Mouse (Mus musculus) kidney, postnatal 0 days (tissue): ENCODE data around the gene Atg13. TPM values are rescaled to one million over a fixed set of nuclear protein-coding genes. Genes with fewer than 3 reads are reported as not detected.
A peak's percentile ranks its signal among the peaks of the same experiment; 100 is the strongest.

Experiments used
- ATAC-seq: fragments of 200-750 bp; cut with Nextera tagmentation; replicated peaks from 2 replicates; pipeline ENCODE4 v1.8.0; 2017; ENCODE audit warnings: low read depth, moderate number of reproducible peaks, moderate TSS enrichment, moderate library complexity; ENCODE audit not compliant: low FRiP score
- DNase-seq: peaks from one replicate; pipeline ENCODE4 v3.0.0-alpha.2; 2016; ENCODE audit warnings: low spot score
- H3K27ac ChIP-seq: fragments of 300-500 bp; sonication (generic); 2 replicates; pipeline ENCODE4 v1.5.1; 2014; ENCODE audit warnings: mild to moderate bottlenecking
- H3K27me3 ChIP-seq: fragments of 300-500 bp; sonication (generic); 2 replicates; pipeline ENCODE4 v1.6.1; 2014; ENCODE audit warnings: low read length, mixed read lengths; ENCODE audit not compliant: insufficient read depth
- H3K36me3 ChIP-seq: fragments of 300-500 bp; sonication (generic); 2 replicates; pipeline ENCODE4 v1.6.1; 2014; ENCODE audit warnings: low read length, mixed read lengths; ENCODE audit not compliant: insufficient read depth
- H3K4me1 ChIP-seq: fragments of 300-500 bp; sonication (generic); replicated peaks from 2 replicates; pipeline ENCODE4 v1.6.1; 2014; ENCODE audit warnings: antibody characterized with exemption, low read length, mixed read lengths; ENCODE audit not compliant: insufficient read depth
- H3K4me2 ChIP-seq: fragments of 300-500 bp; sonication (generic); 2 replicates; pipeline ENCODE4 v1.6.1; 2014; ENCODE audit warnings: mild to moderate bottlenecking, low read length, moderate library complexity, mixed read lengths
- H3K4me3 ChIP-seq: fragments of 300-500 bp; sonication (generic); replicated peaks from 2 replicates; pipeline ENCODE4 v1.5.1; 2014; ENCODE audit warnings: low read depth, low read length
- H3K9ac ChIP-seq: fragments of 300-500 bp; sonication (generic); 2 replicates; pipeline ENCODE4 v1.6.1; 2014; ENCODE audit warnings: low read depth, low read length
- H3K9me3 ChIP-seq: fragments of 300-500 bp; sonication (generic); replicated peaks from 2 replicates; pipeline ENCODE4 v1.6.1; 2016; ENCODE audit warnings: low read length, inconsistent platforms, mixed read lengths
- CTCF ChIP-seq: IDR thresholded peaks from 2 replicates; pipeline ENCODE4 v1.5.1; 2016; ENCODE audit warnings: antibody characterized with exemption, low read depth, mild to moderate bottlenecking, moderate library complexity
- WGBS: fragments of 180-500 bp; shearing (Covaris S2); extraction: QIAGEN DNeasy Blood & Tissue Kit; methylation state at CpG from one replicate; pipeline ENCODE4 v1.1.7; 2014; 5-methylcytosine and 5-hydroxymethylcytosine counted together
- polyA plus RNA-seq: library from polyadenylated mRNA; unstranded; fragments of >200 nt; fragmentation: Nextera tagmentation; extraction: Ambion mirVana; gene quantifications from 2 replicates; pipeline ENCODE4 v1.2.1, GENCODE M21; 2015

Gene Atg13
- polyA plus RNA-seq, 1 experiment from 2014 or later: 20.8 TPM

- Histone ChIP-seq H3K4me1 (no peaks in the 10 kb centered on the region; the same call in 1 of the 2 replicates), H3K9ac (no peak overlapping the region), H3K4me2 (no peak overlapping the region), H3K36me3 (peaks cover 44% of the 10 kb centered on the region), H3K27me3 (no peaks in the 10 kb centered on the region), H3K4me3 (no peak overlapping the region), H3K9me3 (no peaks in the 10 kb centered on the region), H3K27ac (peak overlapping the region; percentile 42; the same call in 1 of the 2 replicates)
- ATAC-seq (no peak), DNase-seq (no peak)
- WGBS: 46% methylated on average over 2 of the region's 2 CpGs
- TF ChIP-seq CTCF: no peak
Measured at GRCm38 (mm10) chr2:91676420-91676819, 34.0 kb downstream of the Atg13 start.

GRCm38 (mm10) chr2:91674895-91675294 lies 35.5 kb downstream of the Atg13 start:
- DNase-seq (no peak), ATAC-seq (no peak)
- no peaks in the 10 kb centered on the region for H3K9me3 ChIP-seq
- no peaks in the 10 kb centered on the region for H3K27me3 ChIP-seq
- H3K36me3 ChIP-seq: peaks cover 47% of the 10 kb centered on the region
- H3K9ac ChIP-seq: no peak overlapping the region
- H3K4me1 ChIP-seq: no peaks in the 10 kb centered on the region; the same call in 1 of the 2 replicates
- no peak overlapping the region for H3K4me3 ChIP-seq
- no peak overlapping the region for H3K27ac ChIP-seq
- 85% methylated on average over 5 of the region's 5 CpGs for WGBS
- no peak for TF ChIP-seq CTCF
- H3K4me2 ChIP-seq: no peak overlapping the region

GRCm38 (mm10) chr2:91673587-91673986 lies 36.8 kb downstream of the Atg13 start:
- no peak for DNase-seq
- Histone ChIP-seq H3K9me3 (no peaks in the 10 kb centered on the region), H3K4me1 (no peaks in the 10 kb centered on the region; the same call in 1 of the 2 replicates), H3K4me2 (no peak overlapping the region), H3K9ac (no peak overlapping the region), H3K27me3 (no peaks in the 10 kb centered on the region), H3K27ac (no peak overlapping the region), H3K4me3 (no peak overlapping the region), H3K36me3 (peaks cover 56% of the 10 kb centered on the region)
- WGBS: 93% methylated on average over 2 of the region's 2 CpGs
- no peak for ATAC-seq
- no peak for TF ChIP-seq CTCF

- Histone ChIP-seq H3K4me1 (no peaks in the 10 kb centered on the region), H3K27ac (no peak overlapping the region), H3K36me3 (peaks cover 42% of the 10 kb centered on the region), H3K4me3 (no peak overlapping the region), H3K4me2 (no peak overlapping the region), H3K27me3 (no peaks in the 10 kb centered on the region), H3K9ac (no peak overlapping the region), H3K9me3 (no peaks in the 10 kb centered on the region)
- no peak for TF ChIP-seq CTCF
- 80% methylated on average over 6 of the region's 6 CpGs for WGBS
- DNase-seq (no peak), ATAC-seq (no peak)
Measured at GRCm38 (mm10) chr2:91670038-91670437, 40.3 kb downstream of the Atg13 start.

GRCm38 (mm10) chr2:91669326-91669725 lies 41.0 kb downstream of the Atg13 start:
- DNase-seq (no peak), ATAC-seq (no peak)
- TF ChIP-seq CTCF: no peak
- Histone ChIP-seq H3K27me3 (no peaks in the 10 kb centered on the region), H3K9ac (no peak overlapping the region), H3K4me1 (no peaks in the 10 kb centered on the region), H3K4me2 (no peak overlapping the region), H3K27ac (no peak overlapping the region), H3K9me3 (no peaks in the 10 kb centered on the region), H3K36me3 (peaks cover 44% of the 10 kb centered on the region), H3K4me3 (no peak overlapping the region)
- WGBS: 93% methylated on average over 8 of the region's 8 CpGs

- no peak for DNase-seq
- no peak for ATAC-seq
- Histone ChIP-seq H3K27ac (no peak overlapping the region), H3K9ac (no peak overlapping the region), H3K4me1 (no peaks in the 10 kb centered on the region), H3K4me3 (no peak overlapping the region), H3K36me3 (peaks cover 59% of the 10 kb centered on the region), H3K27me3 (no peaks in the 10 kb centered on the region), H3K4me2 (no peak overlapping the region), H3K9me3 (no peaks in the 10 kb centered on the region)
- TF ChIP-seq CTCF: no peak
- 83% methylated on average over 2 of the region's 2 CpGs for WGBS
Measured at GRCm38 (mm10) chr2:91667747-91668146, 42.6 kb downstream of the Atg13 start.

- peak overlapping the region; percentile 64 for H3K27ac ChIP-seq
- TF ChIP-seq CTCF: no peak
- DNase-seq (peak; percentile 77), ATAC-seq (no peak; the same call in 1 of the 2 replicates)
- WGBS: 67% methylated on average over 6 of the region's 6 CpGs
- H3K4me2 ChIP-seq: no peak overlapping the region
- H3K36me3 ChIP-seq: peaks cover 65% of the 10 kb centered on the region
- no peak overlapping the region for H3K4me3 ChIP-seq
- no peak overlapping the region for H3K9ac ChIP-seq
- H3K4me1 ChIP-seq: no peaks in the 10 kb centered on the region
- no peaks in the 10 kb centered on the region for H3K9me3 ChIP-seq
- no peaks in the 10 kb centered on the region for H3K27me3 ChIP-seq
Measured at GRCm38 (mm10) chr2:91666386-91666910, 43.9 kb downstream of the Atg13 start.
